Mouse (Mus musculus) olfactory bulb, adult 2 months (tissue): ENCODE results near the gene Lce1f.

Experiments
- CTCF ChIP-seq: fragments of 200-500 bp; IDR thresholded peaks from 2 replicates; pipeline ENCODE4 v1.5.1; 2012; ENCODE audit warnings: low read depth, mild to moderate bottlenecking, low read length, moderate library complexity; ENCODE audit not compliant: insufficient read depth
- POLR2A ChIP-seq: fragments of 200-500 bp; IDR thresholded peaks from 2 replicates; pipeline ENCODE4 v1.6.1; 2012; ENCODE audit warnings: mild to moderate bottlenecking, low read depth, low read length, moderate library complexity; ENCODE audit not compliant: insufficient read depth

GRCm38 (mm10) chr3:92722631-92723030, 2.5 kb upstream of the Lce1f start:
- TF ChIP-seq CTCF (no peak), POLR2A (no peak)
